Mouse (Mus musculus): ENCODE results near the gene Gm21738.
"Not testable (repeated sequence)": the region's sequence is repeated elsewhere in the genome, so short reads cannot be mapped to it uniquely, and the experiment has no call there.

Gene Gm21738

DNA sequence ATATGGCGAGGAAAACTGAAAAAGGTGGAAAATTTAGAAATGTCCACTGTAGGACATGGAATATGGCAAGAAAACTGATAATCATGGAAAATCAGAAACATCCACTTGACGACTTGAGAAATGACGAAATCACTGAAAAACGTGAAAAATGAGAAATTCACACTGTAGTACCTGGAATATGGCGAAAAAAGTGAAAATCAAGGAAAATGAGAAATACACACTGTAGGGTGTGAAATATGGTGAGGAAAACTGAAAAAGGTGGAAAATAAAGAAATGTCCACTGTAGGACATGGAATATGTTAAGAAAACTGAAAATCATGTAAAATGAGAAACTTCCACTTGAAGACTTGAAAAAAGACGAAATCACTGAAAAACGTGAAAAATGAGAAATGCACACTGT, at the start of gene Gm21738:
Gm21738 (minus strand) TSS at position 101 of the 400 bp plus-strand sequence.
- not testable (repeated sequence) for DNase-seq

DNA sequence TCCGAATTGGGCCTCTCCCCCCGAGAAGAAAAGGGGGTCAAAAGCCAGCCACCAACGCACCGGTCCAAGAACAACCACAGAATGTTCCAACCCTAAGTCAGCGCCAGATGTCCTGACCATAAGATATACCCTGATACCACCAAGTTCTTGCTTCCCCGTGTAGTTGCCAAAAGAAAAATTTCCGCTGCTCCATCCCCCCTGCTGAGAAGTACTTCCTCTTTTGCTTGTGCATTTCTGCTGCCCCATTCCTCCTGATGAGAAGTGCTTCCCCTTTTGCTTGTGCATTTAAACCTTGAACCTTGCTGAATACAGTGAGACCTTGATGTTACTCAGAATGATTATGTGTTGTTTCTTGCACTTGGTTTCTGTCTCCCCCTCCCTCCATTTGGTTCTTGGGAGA, 35.0 kb downstream of the Gm21738 start:
- not testable (repeated sequence) for DNase-seq
